In genomic region chr14:56013924-56014323, GRCm38 (mm10) we compare ENCODE assay signal across 39 mouse cellular contexts. TPM values are rescaled to one million over a fixed set of nuclear protein-coding genes. Genes with fewer than 3 reads are reported as not detected.
"Had no signal": no experiment of that assay in that cellular context is flagged by ENCODE, and none has a peak within 500 bp of the region (broad histone marks: within the 10 kb centered on the region; RNA-seq: fewer than 3 reads in every experiment).

No protein-coding gene starts in this region.

- H3K4me1 ChIP-seq: hindbrain, embryonic 10.5 days; hindbrain, embryonic 12.5 days; intestine, embryonic 15.5 days; limb, embryonic 10.5 days; limb, embryonic 12.5 days; liver, embryonic 13.5 days; liver, embryonic 15.5 days had no signal

- H3K36me3 ChIP-seq: hindbrain, embryonic 10.5 days; hindbrain, embryonic 12.5 days; intestine, embryonic 15.5 days; limb, embryonic 10.5 days; limb, embryonic 12.5 days; liver, embryonic 13.5 days; liver, embryonic 15.5 days had no signal

- H3K9me3 ChIP-seq: hindbrain, embryonic 10.5 days; hindbrain, embryonic 12.5 days; intestine, embryonic 15.5 days; limb, embryonic 10.5 days; limb, embryonic 12.5 days; liver, embryonic 13.5 days; liver, embryonic 15.5 days had no signal

- H3K4me3 ChIP-seq: gastrocnemius, adult 2 months; heart, adult 2 months; hindbrain, embryonic 10.5 days; hindbrain, embryonic 12.5 days; intestine, embryonic 15.5 days; left cerebral cortex, adult 2 months; limb, embryonic 10.5 days; limb, embryonic 12.5 days; liver, embryonic 13.5 days; liver, embryonic 15.5 days had no signal

- H3K4me2 ChIP-seq: heart, embryonic 11.5 days; hindbrain, embryonic 12.5 days; hindbrain, embryonic 14.5 days; intestine, embryonic 15.5 days; limb, embryonic 12.5 days; liver, embryonic 11.5 days; liver, embryonic 13.5 days; liver, embryonic 15.5 days had no signal

- H3K9ac ChIP-seq: hindbrain, embryonic 12.5 days; hindbrain, embryonic 14.5 days; intestine, embryonic 15.5 days; limb, embryonic 12.5 days; liver, embryonic 13.5 days; liver, embryonic 15.5 days had no signal

- H3K27me3 ChIP-seq: hindbrain, embryonic 12.5 days; intestine, embryonic 15.5 days; limb, embryonic 12.5 days; liver, embryonic 13.5 days had no signal

- H3K27ac ChIP-seq: gastrocnemius, adult 2 months; heart, adult 2 months; hindbrain, embryonic 10.5 days; hindbrain, embryonic 12.5 days; hindbrain, embryonic 14.5 days; intestine, embryonic 15.5 days; left cerebral cortex, adult 2 months; limb, embryonic 10.5 days; limb, embryonic 12.5 days; liver, embryonic 13.5 days; liver, embryonic 15.5 days had no signal

- DNase-seq: gastrocnemius, adult 2 months; gastrocnemius, postnatal 10 days; gastrocnemius, postnatal 25 days; heart, adult 2 months; heart, postnatal 10 days; heart, postnatal 4 days; kidney, adult 18-20 months; kidney, adult 8-10 months; kidney, postnatal 10 days; kidney, postnatal 25 days; kidney, postnatal 4 days; layer of hippocampus, adult 9-11 months; liver; liver, embryonic 13.5 days had no signal

RNA-seq across cellular contexts. Expression of gene Mcpt1, which starts 3.8 kb away (rescaled TPM):
- total RNA-seq: gastrocnemius, adult 2 months; gastrocnemius, postnatal 10 days; gastrocnemius, postnatal 25 days; gastrocnemius, postnatal 4 days; granulocyte monocyte progenitor cell, adult 5-6 weeks; heart, adult 2 months; heart, postnatal 10 days; heart, postnatal 25 days; heart, postnatal 4 days; layer of hippocampus, adult 8-10 months; layer of hippocampus, postnatal 25 days; left cerebral cortex, adult 2 months; left cerebral cortex, postnatal 14 days; left cerebral cortex, postnatal 36 days had no signal
- polyA plus RNA-seq: heart, adult 2 months; heart, embryonic 11.5 days; heart, embryonic 14.5 days; heart, embryonic 16.5 days; hindbrain, embryonic 10.5 days; hindbrain, embryonic 12.5 days; hindbrain, embryonic 14.5 days; hindbrain, embryonic 16.5 days; inflammation-experienced regulatory T-cells, adult 6 months; kidney, embryonic 14.5 days; kidney, embryonic 16.5 days; limb, embryonic 10.5 days; limb, embryonic 12.5 days; liver, embryonic 11.5 days; liver, embryonic 13.5 days; liver, embryonic 15.5 days had no signal

RNA-seq across cellular contexts. Expression of gene Mcpt9, which starts 16.4 kb away (rescaled TPM):
- total RNA-seq: gastrocnemius, adult 2 months; gastrocnemius, postnatal 10 days; gastrocnemius, postnatal 25 days; gastrocnemius, postnatal 4 days; granulocyte monocyte progenitor cell, adult 5-6 weeks; heart, adult 2 months; heart, postnatal 10 days; heart, postnatal 25 days; heart, postnatal 4 days; layer of hippocampus, adult 8-10 months; layer of hippocampus, postnatal 25 days; left cerebral cortex, adult 2 months; left cerebral cortex, postnatal 14 days; left cerebral cortex, postnatal 36 days had no signal
- polyA plus RNA-seq: heart, adult 2 months; heart, embryonic 11.5 days; heart, embryonic 14.5 days; heart, embryonic 16.5 days; hindbrain, embryonic 10.5 days; hindbrain, embryonic 12.5 days; hindbrain, embryonic 14.5 days; hindbrain, embryonic 16.5 days; inflammation-experienced regulatory T-cells, adult 6 months; intestine, embryonic 15.5 days; intestine, postnatal 0 days; kidney, embryonic 14.5 days; kidney, embryonic 16.5 days; limb, embryonic 10.5 days; limb, embryonic 12.5 days; limb, embryonic 14.5 days; liver, embryonic 11.5 days; liver, embryonic 13.5 days; liver, embryonic 15.5 days had no signal

RNA-seq across cellular contexts. Expression of gene Mcpt2, which starts 27.9 kb away (rescaled TPM):
- total RNA-seq: gastrocnemius, adult 2 months; gastrocnemius, postnatal 10 days; gastrocnemius, postnatal 25 days; gastrocnemius, postnatal 4 days; granulocyte monocyte progenitor cell, adult 5-6 weeks; heart, adult 2 months; heart, postnatal 25 days; layer of hippocampus, adult 8-10 months; layer of hippocampus, postnatal 25 days; left cerebral cortex, adult 2 months; left cerebral cortex, postnatal 14 days; left cerebral cortex, postnatal 36 days had no signal
- polyA plus RNA-seq: heart, adult 2 months; heart, embryonic 11.5 days; heart, embryonic 14.5 days; heart, embryonic 16.5 days; hindbrain, embryonic 10.5 days; hindbrain, embryonic 12.5 days; hindbrain, embryonic 14.5 days; hindbrain, embryonic 16.5 days; inflammation-experienced regulatory T-cells, adult 6 months; kidney, embryonic 14.5 days; limb, embryonic 10.5 days; limb, embryonic 12.5 days; liver, embryonic 11.5 days had no signal

RNA-seq across cellular contexts. Expression of gene Mcpt4, which starts 48.2 kb away (rescaled TPM):
- total RNA-seq: granulocyte monocyte progenitor cell, adult 5-6 weeks; left cerebral cortex, adult 2 months; left cerebral cortex, postnatal 14 days; left cerebral cortex, postnatal 36 days had no signal
- polyA plus RNA-seq: heart, embryonic 11.5 days; hindbrain, embryonic 10.5 days; hindbrain, embryonic 12.5 days; hindbrain, embryonic 14.5 days; hindbrain, embryonic 16.5 days; inflammation-experienced regulatory T-cells, adult 6 months; kidney, embryonic 14.5 days; kidney, embryonic 16.5 days; limb, embryonic 10.5 days; limb, embryonic 12.5 days; liver, embryonic 11.5 days; liver, embryonic 13.5 days; liver, embryonic 15.5 days had no signal
